Mouse (Mus musculus) CD4-positive, CD25-positive, alpha-beta regulatory T cell, adult 9 weeks (primary cell): ENCODE data around the gene Olfr403. TPM values are rescaled to one million over a fixed set of nuclear protein-coding genes. Genes with fewer than 3 reads are reported as not detected.

Experiments
- polyA plus RNA-seq: library from polyadenylated mRNA; unstranded; fragments of 100-300 nt; shearing (Covaris generic); gene quantifications from one replicate; pipeline ENCODE4 v1.2.1, GENCODE M21; 2017

The Olfr403 gene
- not detected for polyA plus RNA-seq

DNA sequence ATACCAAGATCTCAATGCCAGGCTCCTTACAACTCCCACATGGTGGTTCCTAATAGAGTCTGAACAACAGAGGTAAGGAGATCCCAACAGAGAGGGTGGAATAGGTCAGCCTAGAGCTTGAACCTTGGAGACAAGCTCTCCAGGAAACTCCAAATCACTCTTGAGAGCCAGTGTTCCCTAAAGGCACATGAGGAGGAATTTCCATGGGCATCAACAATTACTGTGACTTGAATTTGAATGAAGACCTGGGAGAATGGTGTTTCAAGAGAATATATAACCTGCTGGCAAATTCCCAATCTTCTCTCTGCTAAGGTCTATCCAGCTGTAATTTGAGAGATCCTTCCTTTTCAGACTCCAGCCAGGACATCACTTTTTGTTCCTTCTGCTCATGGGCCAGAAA is at the start of gene Olfr403:
Gene Olfr403 (plus strand): TSS at position 301 of the 400 bp plus-strand sequence.

GRCm38 (mm10) chr11:74153229-74153628 is 32.8 kb upstream of the Olfr403 start, which contains the start of gene Olfr402:
Olfr402 (plus strand) TSS chr11:74153529.

DNA sequence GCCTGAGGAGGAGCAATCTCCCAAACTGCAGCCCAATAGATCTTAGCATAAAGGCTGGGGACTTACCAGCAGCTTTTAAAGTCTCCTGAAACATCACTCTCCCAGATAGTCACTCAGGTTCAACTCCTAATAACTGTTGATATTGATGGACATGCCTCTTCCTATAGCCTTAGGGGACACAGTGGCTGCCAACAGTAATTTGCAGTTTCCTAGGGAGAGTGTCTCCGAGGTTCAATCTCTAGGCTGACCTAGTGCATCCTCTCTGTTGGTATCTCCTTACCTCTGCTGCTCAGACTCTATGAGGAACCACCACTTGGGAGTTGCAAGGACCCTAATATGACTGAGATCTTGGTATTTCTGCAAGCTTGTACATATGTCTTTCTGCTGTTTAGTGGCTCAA is 25.2 kb downstream of the Olfr403 start, which contains the start of gene Olfr43:
Gene Olfr43 (minus strand): TSS at position 101 of the 400 bp plus-strand sequence.

Other genes with a start within 250 kb of the Olfr403 start
- not detected for gene Olfr23, start 249.6 kb upstream of the Olfr403 start, polyA plus RNA-seq
- gene Olfr397, start 225.4 kb upstream of the Olfr403 start, polyA plus RNA-seq = not detected
- gene Olfr398, start 195.8 kb upstream of the Olfr403 start, polyA plus RNA-seq = not detected
- gene Olfr139, start 129.7 kb upstream of the Olfr403 start, polyA plus RNA-seq = not detected
- not detected for gene Olfr399, start 129.6 kb upstream of the Olfr403 start, polyA plus RNA-seq
- gene Zfp616, start 116.3 kb upstream of the Olfr403 start, polyA plus RNA-seq = not detected
- not detected for gene Olfr401, start 72.5 kb upstream of the Olfr403 start, polyA plus RNA-seq
- not detected for gene Olfr402, start 32.7 kb upstream of the Olfr403 start, polyA plus RNA-seq
- gene Olfr43, start 25.1 kb downstream of the Olfr403 start, polyA plus RNA-seq = not detected
- gene Olfr406, start 73.6 kb downstream of the Olfr403 start, polyA plus RNA-seq = not detected
- gene Olfr59, start 97.5 kb downstream of the Olfr403 start, polyA plus RNA-seq = not detected
- gene Olfr410, start 151.8 kb downstream of the Olfr403 start, polyA plus RNA-seq = not detected
- not detected for gene Olfr411, start 166.4 kb downstream of the Olfr403 start, polyA plus RNA-seq
- gene Olfr412, start 175.8 kb downstream of the Olfr403 start, polyA plus RNA-seq = not detected